Mouse (Mus musculus) cerebellum, adult 9-11 months (tissue): Measurements from ENCODE around the gene Comp.

ENCODE experiments used
- DNase-seq: peaks from one replicate; pipeline ENCODE4 v3.0.0; 2022

The Comp gene

GRCm38 (mm10) chr8:70373397-70374317 is at the start of gene Comp:
Gene Comp, plus strand, starts transcription at chr8:70373558.
- peak; percentile 63 for DNase-seq

DNA sequence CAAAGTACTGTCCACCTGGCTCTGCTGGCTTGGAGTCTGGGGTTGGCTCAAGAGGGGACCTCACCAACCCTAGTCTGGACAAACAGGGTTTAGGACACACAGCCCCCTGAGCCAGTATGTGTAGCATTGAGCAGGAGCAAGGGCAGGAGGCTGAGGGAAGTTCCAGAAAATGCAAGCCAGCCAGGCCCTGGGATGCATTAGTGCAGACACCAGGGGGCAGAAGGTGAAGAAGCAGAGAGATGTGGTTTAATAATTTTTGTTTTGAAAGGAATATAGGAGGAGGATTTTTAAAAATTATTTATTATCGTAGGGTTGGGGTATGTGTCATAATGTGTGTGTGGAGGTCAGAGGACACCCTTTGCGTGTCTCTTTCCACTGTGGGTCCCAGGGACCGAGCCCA is 49.6 kb upstream of the Comp start:
- no peak for DNase-seq

DNA sequence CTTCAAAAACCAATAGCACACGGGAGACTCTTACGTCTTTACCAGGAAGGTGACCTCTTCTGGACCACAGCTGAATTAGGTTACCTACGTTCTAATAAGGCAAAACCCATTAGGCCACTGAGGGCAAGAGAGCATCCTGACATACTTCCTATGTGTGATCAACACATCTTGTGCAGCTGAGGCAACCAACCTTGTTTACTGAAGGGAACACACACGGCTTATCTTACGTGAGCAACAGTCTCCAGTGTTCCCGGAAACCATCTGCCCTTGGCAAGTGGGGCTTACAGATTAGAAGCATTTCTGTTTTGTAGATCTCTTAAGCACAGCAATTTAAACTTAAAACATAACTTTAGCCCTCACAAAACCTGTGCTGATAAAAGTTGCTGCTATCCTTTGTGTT is 45.8 kb upstream of the Comp start:
- no peak for DNase-seq

DNA sequence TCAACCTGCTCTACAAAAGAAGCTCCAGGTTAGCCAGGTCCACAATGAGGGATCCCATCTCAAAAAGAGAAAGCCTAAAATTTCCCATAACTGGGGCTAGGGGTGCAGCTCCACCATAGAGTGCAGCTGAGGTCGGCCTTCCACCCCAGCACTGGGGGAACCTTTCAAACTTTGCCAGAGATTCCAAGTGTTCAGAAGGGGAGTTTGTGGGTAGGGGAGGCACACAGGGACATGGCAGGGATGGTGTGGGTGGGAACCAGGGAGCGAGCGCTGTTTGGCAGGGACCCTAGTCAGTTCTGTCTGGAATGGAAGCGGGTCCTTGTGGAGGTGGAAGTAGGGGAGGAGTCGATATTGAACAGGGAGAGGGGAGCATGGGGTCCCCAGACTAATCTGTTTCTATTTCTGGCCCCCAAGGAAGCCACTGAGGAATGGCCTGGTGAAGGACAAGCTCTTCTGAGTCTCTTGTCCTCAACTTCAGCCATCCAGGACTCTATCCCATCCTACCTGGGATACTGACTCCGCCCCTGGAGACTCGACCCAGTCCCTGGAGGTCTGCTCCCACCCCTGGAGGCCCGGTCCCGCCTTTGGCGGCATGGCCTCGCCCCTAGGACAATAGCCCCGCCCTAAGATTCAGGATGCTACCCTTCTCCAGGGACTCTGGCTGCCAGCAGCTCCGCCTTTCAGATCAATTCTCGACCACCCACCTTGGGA is 44.1 kb upstream of the Comp start, which contains the start of gene Gdf1:
Gene Gdf1, plus strand, starts transcription at position 694 of the 711 bp plus-strand sequence.
- no peak for DNase-seq

DNA sequence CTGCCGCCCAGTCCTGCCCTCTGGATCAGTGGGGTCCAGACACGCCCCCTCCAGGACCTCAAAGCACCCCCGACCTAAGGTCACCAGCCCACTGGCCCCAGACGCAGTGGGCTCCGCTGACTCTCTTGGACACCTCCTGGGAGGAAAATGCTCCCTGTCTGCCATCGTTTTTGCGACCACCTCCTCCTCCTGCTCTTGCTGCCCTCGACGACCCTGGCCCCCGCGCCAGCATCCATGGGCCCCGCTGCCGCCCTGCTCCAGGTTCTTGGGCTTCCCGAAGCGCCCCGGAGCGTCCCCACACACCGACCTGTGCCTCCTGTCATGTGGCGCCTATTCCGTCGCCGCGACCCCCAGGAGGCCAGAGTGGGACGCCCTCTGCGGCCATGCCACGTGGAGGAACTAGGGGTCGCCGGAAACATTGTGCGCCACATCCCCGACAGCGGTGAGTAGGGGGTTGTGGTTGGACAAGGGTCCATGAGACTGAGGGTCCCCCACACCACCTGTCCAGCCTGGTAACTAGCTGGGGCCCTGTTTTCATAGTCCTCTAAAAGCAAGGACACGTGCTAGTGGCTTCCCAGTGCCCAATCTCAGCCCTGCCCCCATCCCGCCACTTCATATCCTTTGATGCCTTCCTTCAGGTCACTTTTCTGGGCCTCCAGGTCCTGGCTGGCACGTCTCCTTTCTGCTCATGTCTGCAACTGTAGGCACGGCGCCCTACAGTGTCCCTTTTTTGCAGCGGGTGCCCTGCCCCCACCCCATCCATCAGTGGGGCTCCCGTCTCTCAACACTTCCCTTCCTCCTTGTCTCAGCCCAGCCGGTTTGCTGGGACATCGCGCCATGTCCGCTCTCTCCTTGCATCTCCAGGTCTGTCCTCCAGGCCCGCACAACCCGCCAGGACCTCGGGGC is 43.3 kb upstream of the Comp start:
- DNase-seq = peak; percentile 64

GRCm38 (mm10) chr8:70330741-70331364 is 42.5 kb upstream of the Comp start:
- DNase-seq = peak; percentile 61

DNA sequence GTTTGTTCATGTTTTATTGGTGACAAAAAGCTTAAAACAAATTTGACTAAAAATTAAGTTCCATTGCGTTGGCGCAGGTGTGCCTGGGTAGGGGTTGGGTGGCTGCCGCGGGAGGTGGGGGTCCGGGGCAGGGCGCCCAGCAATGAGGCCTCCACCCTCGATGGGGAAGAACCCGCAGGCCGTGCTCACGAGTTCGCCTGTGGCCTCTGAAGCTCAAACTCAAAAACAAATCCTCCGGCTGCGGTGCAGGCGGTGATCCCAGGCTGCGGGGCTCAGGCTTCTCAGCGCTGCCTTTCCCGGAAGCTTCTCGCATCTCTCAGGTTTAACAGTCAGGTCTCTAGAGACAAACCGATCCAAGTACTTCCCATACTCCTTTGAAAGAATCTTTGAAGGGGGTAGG is 41.8 kb upstream of the Comp start:
- DNase-seq = peak; percentile 53

DNA sequence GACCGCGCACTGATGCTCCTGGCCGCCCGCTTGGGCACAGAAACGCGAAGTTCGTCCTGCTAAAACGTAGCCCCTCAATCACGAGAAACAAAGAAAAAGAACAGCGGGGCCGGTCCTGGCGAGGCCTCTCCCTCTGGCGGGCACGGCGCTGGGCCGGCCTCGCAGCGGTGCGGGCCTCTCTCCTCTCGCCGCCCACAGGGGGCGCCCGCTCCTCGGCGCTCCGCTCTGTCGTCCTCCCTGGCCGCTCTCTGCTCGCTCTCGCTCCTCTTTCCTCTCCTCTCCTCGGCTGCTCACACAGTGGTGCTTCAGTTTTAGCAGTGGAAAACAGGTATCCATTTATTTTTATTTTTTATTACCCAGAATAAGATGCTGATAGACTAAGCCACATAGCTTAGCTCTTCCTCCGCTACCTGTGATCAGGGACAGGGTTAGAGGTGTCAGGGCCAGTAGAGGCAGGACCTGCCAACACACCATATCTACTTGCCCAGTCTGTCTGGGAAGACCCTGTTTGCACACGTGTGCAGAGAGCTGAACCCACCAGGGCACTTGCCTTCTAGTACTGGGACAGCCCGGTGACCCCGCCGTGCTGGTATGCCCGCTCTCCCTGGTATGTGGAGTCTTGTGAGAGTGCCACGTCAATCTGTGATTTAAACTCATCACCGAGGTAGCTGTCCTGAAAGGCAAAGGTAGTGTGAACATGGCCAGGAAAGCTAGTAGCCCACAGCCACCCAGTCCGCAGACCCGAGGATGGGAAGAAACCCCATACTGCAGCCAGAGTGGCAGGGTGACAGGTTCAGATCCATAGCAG is 41.1 kb upstream of the Comp start:
- peak; percentile 85 for DNase-seq

DNA sequence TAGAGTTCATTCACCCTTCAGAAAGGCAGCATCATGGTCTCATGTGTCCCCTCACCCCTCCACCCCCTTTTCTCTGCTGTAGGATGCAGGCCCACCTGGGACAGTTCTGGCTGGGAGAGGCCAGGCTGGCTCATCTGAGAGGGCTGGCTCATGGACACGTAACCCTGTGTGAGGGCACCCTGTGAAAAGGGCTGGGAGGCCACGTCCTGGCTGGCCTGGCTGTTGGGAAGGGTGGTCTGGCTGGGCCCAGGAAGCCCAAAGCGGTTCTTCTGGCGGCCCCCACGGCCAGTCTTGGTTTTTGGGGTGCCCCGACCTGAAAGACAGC is 40.5 kb upstream of the Comp start:
- DNase-seq = peak; percentile 49

DNA sequence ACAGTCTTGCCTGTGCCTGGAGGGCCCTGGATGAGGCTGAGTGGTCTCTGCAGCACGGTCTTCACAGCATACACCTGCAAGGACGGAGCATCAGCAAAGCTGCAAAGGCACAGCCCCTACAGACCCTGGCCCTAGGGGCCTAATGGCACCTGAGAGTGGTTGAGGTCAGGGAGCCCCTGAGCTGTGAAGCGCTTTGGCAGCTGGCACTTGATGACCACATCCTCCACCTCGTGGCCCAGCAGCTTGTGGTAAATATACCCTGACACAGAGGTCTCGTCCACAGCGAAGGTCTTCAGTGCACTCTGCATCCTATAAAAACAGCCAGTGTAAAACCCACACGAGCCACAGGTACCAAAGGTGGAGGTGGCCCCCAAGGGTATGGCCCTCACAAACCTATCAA is 34.4 kb upstream of the Comp start:
- DNase-seq = no peak

DNA sequence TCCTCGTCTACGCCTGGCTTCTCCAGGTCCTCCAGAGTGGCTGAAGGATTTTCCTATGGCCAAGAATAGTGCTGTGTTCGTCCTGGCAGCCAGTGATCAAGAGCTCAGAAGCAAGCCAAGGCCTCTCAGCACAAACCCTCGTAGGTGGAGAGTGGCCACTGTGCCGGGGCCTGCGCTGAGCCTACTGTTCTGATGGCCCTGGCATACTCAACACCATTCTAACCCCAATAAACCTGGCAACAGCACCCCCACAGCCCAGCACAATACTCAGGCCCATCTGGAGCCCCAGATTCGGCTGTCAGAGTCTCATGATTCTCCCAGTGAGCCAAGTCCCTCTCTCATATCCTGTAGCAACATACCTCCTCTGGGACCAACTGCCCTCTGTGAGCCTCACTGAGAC is 32.7 kb upstream of the Comp start:
- peak; percentile 78 for DNase-seq

DNA sequence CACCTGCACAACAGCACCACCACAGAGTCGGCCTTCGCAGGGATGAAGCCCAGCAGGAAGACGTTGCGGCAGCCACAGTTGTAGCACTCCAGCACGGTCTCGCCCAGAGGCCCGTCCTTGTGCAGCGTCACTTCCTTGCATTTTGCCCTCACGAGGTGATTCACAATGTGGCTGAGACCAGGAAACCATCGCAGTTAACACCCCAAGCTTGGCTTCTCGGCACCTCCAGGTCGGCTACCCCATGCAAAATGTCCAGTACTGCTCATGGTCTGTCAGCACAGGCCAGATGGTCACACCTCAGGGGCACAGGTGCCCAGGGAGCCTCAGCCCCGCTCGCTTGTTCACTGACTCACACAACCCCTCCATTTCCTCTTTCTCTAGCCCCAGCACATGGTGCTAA is 31.4 kb upstream of the Comp start:
- peak; percentile 78 for DNase-seq

- DNase-seq = no peak
Observed at GRCm38 (mm10) chr8:70343076-70343475, 30.3 kb upstream of the Comp start.

DNA sequence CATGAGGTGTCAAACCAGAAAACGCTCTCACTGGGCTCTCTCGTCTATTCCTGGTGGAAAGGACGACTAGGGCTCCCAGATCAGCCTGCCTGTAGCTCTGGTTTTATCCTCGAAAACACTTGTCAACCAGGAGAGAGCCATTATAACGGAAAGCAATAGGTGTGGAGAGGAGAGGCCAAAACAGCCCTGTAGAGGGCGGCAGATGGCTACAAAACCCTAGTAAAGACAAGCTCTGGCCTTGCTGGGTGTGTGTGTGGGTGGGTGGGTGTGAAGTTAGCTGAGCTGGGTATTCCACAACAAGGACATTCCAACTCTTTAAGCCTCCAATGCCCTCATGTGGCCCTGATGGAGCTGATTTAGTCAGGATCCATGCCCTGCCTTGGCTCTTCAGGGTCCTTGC is 29.7 kb upstream of the Comp start:
- peak; percentile 67 for DNase-seq

DNA sequence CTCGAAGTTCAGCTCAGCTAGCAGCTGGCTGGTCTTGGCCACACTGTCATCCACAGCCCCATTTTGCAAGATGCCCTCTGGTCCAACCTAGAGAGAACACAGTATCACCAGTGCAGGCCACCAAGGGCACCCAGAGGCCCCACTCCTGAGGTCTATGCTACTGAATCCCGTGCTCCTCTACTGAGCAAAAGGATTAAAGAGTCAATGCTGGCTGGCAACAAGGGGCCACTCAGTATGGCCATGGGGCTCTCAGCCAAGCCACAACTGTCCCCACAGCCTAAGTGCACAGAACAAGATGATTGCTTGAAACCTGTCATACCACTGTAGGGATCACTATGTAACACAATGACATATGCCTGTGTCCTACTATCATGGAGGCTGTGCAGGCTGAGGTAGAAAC is 29.1 kb upstream of the Comp start:
- no peak for DNase-seq

DNA sequence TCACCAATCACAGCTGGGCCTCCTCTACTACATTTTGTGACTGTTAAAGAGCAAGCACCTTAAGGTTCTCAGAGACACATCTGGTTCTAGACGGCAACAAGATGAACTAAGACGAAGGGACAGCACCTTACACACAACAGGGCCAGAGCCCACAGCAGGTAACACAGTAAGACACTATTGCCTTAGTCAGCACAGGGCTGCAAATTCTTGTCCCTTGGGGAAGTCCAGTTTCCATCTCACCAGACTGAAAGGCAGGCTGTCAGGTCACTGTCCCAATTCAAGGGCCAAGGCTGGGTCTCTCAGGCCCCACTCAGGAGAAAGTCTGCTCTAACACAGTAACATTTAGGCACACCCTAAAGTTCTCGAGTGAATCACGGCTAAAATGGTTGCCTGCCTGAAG is 25.9 kb upstream of the Comp start:
- no peak for DNase-seq

DNA sequence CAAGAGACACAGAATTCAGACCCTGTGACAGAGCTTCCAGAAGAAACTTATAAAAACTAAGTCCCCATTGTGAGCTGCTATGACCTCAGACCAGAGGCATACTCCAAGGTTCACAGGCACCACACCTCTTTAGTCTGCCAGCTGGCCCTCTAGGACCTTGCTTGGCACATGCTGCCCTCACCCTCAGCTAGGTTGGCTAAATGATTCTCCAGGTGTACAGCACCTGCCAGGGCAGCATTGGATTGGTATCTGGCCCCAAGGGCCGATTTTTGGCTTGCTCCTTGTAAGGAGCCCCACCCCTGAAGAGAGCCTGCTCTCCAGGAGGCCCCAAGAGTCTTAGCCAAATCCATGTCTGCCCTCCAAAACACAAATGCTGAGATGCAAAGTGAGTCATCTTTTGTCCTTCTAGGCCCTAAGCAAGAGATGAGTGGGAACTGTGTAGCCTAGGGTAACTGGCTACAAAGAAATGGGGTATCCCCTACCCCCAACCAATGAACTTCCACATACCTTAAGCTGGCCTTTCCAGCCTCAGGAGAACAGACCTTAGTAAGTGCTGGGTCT is 25.4 kb upstream of the Comp start:
- DNase-seq = peak; percentile 57

- peak; percentile 73 for DNase-seq
Observed at GRCm38 (mm10) chr8:70351035-70351999, 22.0 kb upstream of the Comp start.

DNA sequence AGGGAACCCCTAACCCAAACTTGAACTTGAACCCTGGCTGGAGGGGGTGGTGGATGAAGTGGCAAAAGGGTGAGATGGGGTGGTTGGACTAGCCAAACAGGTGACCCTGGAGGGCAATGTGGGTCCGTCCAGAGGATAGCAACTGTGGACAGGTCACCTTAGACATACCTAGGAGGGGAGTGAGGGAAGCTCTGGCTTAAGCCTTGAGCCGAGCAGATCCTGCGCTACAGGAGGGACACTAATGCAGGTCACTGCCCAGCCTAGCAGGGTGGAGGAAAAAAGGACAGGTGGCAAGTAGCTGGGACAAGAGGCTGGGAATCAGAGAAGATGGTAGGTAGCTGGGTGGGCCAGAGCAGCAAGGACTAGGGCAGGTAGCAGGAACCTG is 21.4 kb upstream of the Comp start:
- DNase-seq = no peak

GRCm38 (mm10) chr8:70352657-70353151 is 20.7 kb upstream of the Comp start:
- DNase-seq = no peak
